In the genomic region with DNA sequence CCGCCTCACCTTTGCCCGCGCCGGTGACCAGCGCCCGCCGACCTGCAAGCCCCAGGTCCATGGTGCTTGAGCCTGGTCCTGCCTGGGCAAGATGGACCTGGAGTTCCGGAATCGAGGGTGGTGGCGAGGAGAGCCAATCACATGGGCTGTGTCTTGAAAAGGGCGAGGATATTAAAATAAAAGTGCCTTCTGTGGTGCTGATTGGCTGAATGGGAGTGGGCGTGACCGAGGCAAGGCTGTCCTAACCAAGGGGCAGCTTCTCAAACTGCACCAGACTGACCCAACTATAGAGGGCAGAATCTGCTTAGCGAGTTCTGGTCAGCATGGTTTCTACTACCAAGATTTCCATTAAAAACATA, we compare ENCODE assay signal across 8 mouse cellular contexts. TPM values are rescaled to one million over a fixed set of nuclear protein-coding genes. Genes with fewer than 3 reads are reported as not detected.
DNase-seq lines count a peak whose midpoint lies in the region; ATAC-seq lines count a peak whose summit lies in the region.

A gene (minus strand): TSS at position 113 of the 359 bp plus-strand sequence.

- peak within 1 kb of the TSS; percentile 76 for H3K4me2 ChIP-seq in forebrain, embryonic 15.5 days (replicated peaks)
- H3K4me2 ChIP-seq in neural tube, embryonic 14.5 days (ENCODE audit: low read depth, low read length), result peak within 1 kb of the TSS; percentile 75

- H3K4me1 ChIP-seq in forebrain, embryonic 15.5 days, result peaks cover 13% of the 10 kb centered on the region
- no peaks in the 10 kb centered on the region for H3K4me1 ChIP-seq in neural tube, embryonic 14.5 days (ENCODE audit: control insufficient read depth, insufficient read depth, low read length)

- intact Hi-C loops in heart, postnatal 25 days (cut with DNase I), result no loop called here

- peak within 1 kb of the TSS; percentile 56 for H3K4me3 ChIP-seq in forebrain, embryonic 15.5 days
- H3K4me3 ChIP-seq in neural tube, embryonic 14.5 days (ENCODE audit: low read depth, low read length), result peak within 1 kb of the TSS; percentile 44

- 0% methylated on average over 14 of the region's 14 CpGs for WGBS in forebrain, embryonic 15.5 days
- under 1% methylated on average over 14 of the region's 14 CpGs for WGBS in large intestine, adult 2 months
- 2% methylated on average over 14 of the region's 14 CpGs for WGBS in neural tube, embryonic 14.5 days

- H3K36me3 ChIP-seq in forebrain, embryonic 15.5 days, result no peaks in the 10 kb centered on the region
- no peaks in the 10 kb centered on the region for H3K36me3 ChIP-seq in neural tube, embryonic 14.5 days (ENCODE audit: control insufficient read depth, insufficient read depth, low read length)

- peak within 1 kb of the TSS; percentile 59 for H3K9ac ChIP-seq in forebrain, embryonic 15.5 days (replicated peaks)
- peak within 1 kb of the TSS; percentile 58 for H3K9ac ChIP-seq in neural tube, embryonic 14.5 days (replicated peaks; ENCODE audit: low read depth, low read length)

- ATAC-seq in forebrain, embryonic 15.5 days (replicated peaks), result peak; percentile 75
- ATAC-seq in neural tube, embryonic 14.5 days (ENCODE audit: low read depth), result peak; percentile 77

- H3K27me3 ChIP-seq in forebrain, embryonic 15.5 days, result no peaks in the 10 kb centered on the region
- no peaks in the 10 kb centered on the region for H3K27me3 ChIP-seq in neural tube, embryonic 14.5 days (ENCODE audit: control insufficient read depth, insufficient read depth, low read length)

- DNase-seq in MN1 (ENCODE audit: low spot score), result peak; percentile 91
- DNase-seq in cerebellum, adult 18-20 months, result peak; percentile 79 to 91
- peak; percentile 86 for DNase-seq in heart, postnatal 25 days (ENCODE audit: low spot score)
- DNase-seq in large intestine, adult 2 months (ENCODE audit: low read depth, low spot score), result peak; percentile 94
- DNase-seq in lung, adult 18-20 months, result peak; percentile 97
- DNase-seq in testis, postnatal 10 days (ENCODE audit: low spot score), result peak; percentile 87

- no peaks in the 10 kb centered on the region for H3K9me3 ChIP-seq in forebrain, embryonic 15.5 days
- H3K9me3 ChIP-seq in neural tube, embryonic 14.5 days (ENCODE audit: control insufficient read depth, low read length), result no peaks in the 10 kb centered on the region

- no peak within 1 kb of the TSS for H3K27ac ChIP-seq in forebrain, embryonic 15.5 days (replicated peaks)
- no peak within 1 kb of the TSS for H3K27ac ChIP-seq in neural tube, embryonic 14.5 days (ENCODE audit: low read depth, low read length)

RNA-seq across cellular contexts. Expression of the gene that starts here (rescaled TPM):
- 9.0 and 9.3 TPM in 2 replicates for polyA plus RNA-seq in forebrain, embryonic 15.5 days (2015; fragmentation: Nextera tagmentation; extraction: Ambion mirVana)
- 1 to 10 TPM; 6.8 to 7.5 TPM for total RNA-seq in heart, postnatal 25 days (2021)
- 63.8 and 66.5 TPM in 2 replicates for polyA plus RNA-seq in large intestine, adult 2 months (2012; rRNA removed)
- 10.2 and 10.5 TPM in 2 replicates for polyA plus RNA-seq in neural tube, embryonic 14.5 days (2014; fragmentation: Nextera tagmentation; extraction: Ambion mirVana)
